Mouse (Mus musculus): ENCODE measurements around the gene Plk5.

GRCm38 (mm10) chr10:80330084-80330483 is 26.2 kb upstream of the Plk5 start:
- peak; percentile 74 for TF ChIP-seq POLR2A (IDR thresholded peaks at IDR 0.05; ENCODE audit: low read depth, low read length)
- TF ChIP-seq CTCF (IDR thresholded peaks at IDR 0.05; ENCODE audit: extremely low read depth, insufficient read length, insufficient replicate concordance, low read depth, low read length): no peak
